Mouse (Mus musculus) CD4-positive, CD25-positive, alpha-beta regulatory T cell, adult 4 months (primary cell): ENCODE results near the gene Cxcl14. TPM values are rescaled to one million over a fixed set of nuclear protein-coding genes. Genes with fewer than 3 reads are reported as not detected.

Experiments used
- ATAC-seq: one replicate; pipeline ENCODE4 v1.8.0; 2017
- polyA plus RNA-seq, 2 experiments: library from polyadenylated mRNA; unstranded; fragments of 100-300 nt; shearing (Covaris generic); gene quantifications; one replicate each; pipeline ENCODE4 v1.2.1; 2017

Cxcl14 gene
- polyA plus RNA-seq, 2 experiments from 2014 or later = not detected

GRCm38 (mm10) chr13:56288601-56289000, 7.8 kb downstream of the Cxcl14 start:
- ATAC-seq = no peak

- ATAC-seq = no peak
These were observed 9.3 kb downstream of the Cxcl14 start for GRCm38 (mm10) chr13:56287091-56287490.

- no peak for ATAC-seq
These were observed 13.0 kb downstream of the Cxcl14 start for GRCm38 (mm10) chr13:56283321-56283720.

- no peak for ATAC-seq
These were observed 16.0 kb downstream of the Cxcl14 start for GRCm38 (mm10) chr13:56280356-56280755.

- ATAC-seq = no peak
These were observed 16.9 kb downstream of the Cxcl14 start for GRCm38 (mm10) chr13:56279439-56279838.

- no peak for ATAC-seq
These were observed 21.2 kb downstream of the Cxcl14 start for GRCm38 (mm10) chr13:56275171-56275570.

- ATAC-seq = no peak
These were observed 26.2 kb downstream of the Cxcl14 start for GRCm38 (mm10) chr13:56270124-56270523.

- no peak for ATAC-seq
These were observed 29.0 kb downstream of the Cxcl14 start for GRCm38 (mm10) chr13:56267396-56267795.

- peak; percentile 49 for ATAC-seq
These were observed 29.9 kb downstream of the Cxcl14 start for GRCm38 (mm10) chr13:56266435-56266834.

- ATAC-seq = no peak
These were observed 30.7 kb downstream of the Cxcl14 start for GRCm38 (mm10) chr13:56265661-56266060.

- ATAC-seq = no peak
These were observed 34.1 kb downstream of the Cxcl14 start for GRCm38 (mm10) chr13:56262269-56262668.

GRCm38 (mm10) chr13:56260344-56260780, 36.0 kb downstream of the Cxcl14 start:
- no peak for ATAC-seq

- no peak for ATAC-seq
These were observed 36.5 kb downstream of the Cxcl14 start for GRCm38 (mm10) chr13:56259926-56260250.

- ATAC-seq = no peak
These were observed 37.1 kb downstream of the Cxcl14 start for GRCm38 (mm10) chr13:56259021-56259925.

- no peak for ATAC-seq
These were observed 37.9 kb downstream of the Cxcl14 start for GRCm38 (mm10) chr13:56258196-56259020.

GRCm38 (mm10) chr13:56257469-56258153, 38.7 kb downstream of the Cxcl14 start:
- ATAC-seq = no peak

GRCm38 (mm10) chr13:56256716-56257299, 39.5 kb downstream of the Cxcl14 start:
- no peak for ATAC-seq

- no peak for ATAC-seq
These were observed 43.0 kb downstream of the Cxcl14 start for GRCm38 (mm10) chr13:56253379-56253778.

GRCm38 (mm10) chr13:56252783-56253182, 43.6 kb downstream of the Cxcl14 start:
- ATAC-seq = no peak

GRCm38 (mm10) chr13:56251924-56252619, 44.3 kb downstream of the Cxcl14 start, which contains the start of gene Neurog1:
Gene Neurog1 (minus strand): TSS chr13:56252163.
- ATAC-seq = no peak

GRCm38 (mm10) chr13:56251176-56251923, 45.0 kb downstream of the Cxcl14 start:
- no peak for ATAC-seq
